Mouse (Mus musculus): ENCODE data around the gene Six1. TPM values are rescaled to one million over a fixed set of nuclear protein-coding genes. Genes with fewer than 3 reads are reported as not detected.

Six1 gene
- polyA plus RNA-seq, 1 experiment: 0.16 TPM

GRCm38 (mm10) chr12:73050305-73050704 lies 3.4 kb downstream of the Six1 start:
- no peak for DNase-seq (ENCODE audit: extremely low spot score in 1 of 2, low spot score in 1 of 2)

GRCm38 (mm10) chr12:73049520-73050225 lies 4.0 kb downstream of the Six1 start:
- DNase-seq (ENCODE audit: extremely low spot score in 1 of 2, low spot score in 1 of 2): no peak

- no peak for DNase-seq (ENCODE audit: extremely low spot score in 1 of 2, low spot score in 1 of 2)
Measured at GRCm38 (mm10) chr12:73048537-73048936, 5.2 kb downstream of the Six1 start.

- no peak for DNase-seq (ENCODE audit: extremely low spot score in 1 of 2, low spot score in 1 of 2)
Measured at GRCm38 (mm10) chr12:73047576-73047975, 6.1 kb downstream of the Six1 start.

GRCm38 (mm10) chr12:73046607-73047180 lies 7.0 kb downstream of the Six1 start:
- no peak for DNase-seq (ENCODE audit: extremely low spot score in 1 of 2, low spot score in 1 of 2)

GRCm38 (mm10) chr12:73045724-73046606 lies 7.7 kb downstream of the Six1 start:
- no peak for DNase-seq (ENCODE audit: extremely low spot score in 1 of 2, low spot score in 1 of 2)

DNA sequence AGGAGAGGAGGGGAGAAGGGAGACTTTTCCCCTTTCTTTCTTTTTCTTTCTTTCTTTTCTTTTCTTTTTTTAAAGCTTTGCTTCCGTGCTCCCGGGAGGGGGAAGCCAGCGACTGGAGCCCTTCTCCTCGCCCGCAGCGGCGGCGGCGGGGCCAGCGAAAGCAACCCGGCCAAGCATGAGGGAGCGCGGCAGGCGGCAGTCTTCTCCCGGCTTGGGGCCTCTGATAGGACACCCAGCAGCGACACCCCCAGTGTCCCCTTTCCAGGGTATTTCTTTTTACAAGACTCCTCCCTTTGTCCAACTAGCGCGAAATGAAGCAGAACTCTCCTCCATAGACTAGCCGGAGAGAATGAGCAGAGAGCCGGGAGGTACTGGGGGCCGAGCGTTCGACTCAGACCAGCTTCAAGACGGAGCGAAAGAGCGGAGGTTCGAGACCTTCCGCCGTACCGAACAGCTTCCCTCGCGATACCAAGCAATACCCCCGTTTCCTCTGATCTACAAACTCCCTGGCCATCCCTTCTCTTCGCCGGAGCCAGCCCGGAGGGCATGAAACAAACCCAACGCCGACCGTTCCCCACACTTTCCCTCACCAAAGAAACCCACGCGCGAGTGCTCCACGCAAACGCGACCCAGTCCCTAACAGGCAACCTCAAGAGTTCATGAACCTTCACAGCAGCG lies 8.5 kb downstream of the Six1 start:
- no peak for DNase-seq (ENCODE audit: extremely low spot score in 1 of 2, low spot score in 1 of 2)

GRCm38 (mm10) chr12:73044221-73045045 lies 9.3 kb downstream of the Six1 start:
- no peak for DNase-seq (ENCODE audit: extremely low spot score in 1 of 2, low spot score in 1 of 2)

GRCm38 (mm10) chr12:73043396-73044167 lies 10.1 kb downstream of the Six1 start:
- no peak for DNase-seq (ENCODE audit: extremely low spot score in 1 of 2, low spot score in 1 of 2)

GRCm38 (mm10) chr12:73042903-73043302 lies 10.8 kb downstream of the Six1 start:
- no peak for DNase-seq (ENCODE audit: extremely low spot score in 1 of 2, low spot score in 1 of 2)

GRCm38 (mm10) chr12:73042406-73042805 lies 11.3 kb downstream of the Six1 start:
- DNase-seq (ENCODE audit: extremely low spot score in 1 of 2, low spot score in 1 of 2): no peak

DNA sequence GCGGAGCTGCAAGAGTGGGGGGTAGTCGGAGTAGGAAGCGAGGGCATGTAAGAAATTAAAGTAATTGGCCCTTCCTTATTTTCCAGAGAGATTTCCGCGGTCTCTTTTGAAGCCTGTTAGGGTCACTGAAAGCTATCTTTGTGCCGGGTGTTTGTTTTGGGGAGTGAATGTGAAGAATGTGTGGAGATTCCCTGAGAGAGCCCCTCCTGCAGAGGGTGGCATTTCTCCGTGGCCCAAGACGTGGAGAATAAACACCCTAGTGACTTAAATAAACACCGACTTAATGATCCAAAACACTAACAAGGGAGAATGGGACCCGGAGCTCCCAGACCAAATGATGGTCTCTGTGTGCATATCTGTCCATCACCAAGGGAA lies 12.4 kb downstream of the Six1 start:
- no peak for DNase-seq (ENCODE audit: extremely low spot score in 1 of 2, low spot score in 1 of 2)

- no peak for DNase-seq (ENCODE audit: extremely low spot score in 1 of 2, low spot score in 1 of 2)
Measured at GRCm38 (mm10) chr12:73040563-73041255, 13.0 kb downstream of the Six1 start.

DNA sequence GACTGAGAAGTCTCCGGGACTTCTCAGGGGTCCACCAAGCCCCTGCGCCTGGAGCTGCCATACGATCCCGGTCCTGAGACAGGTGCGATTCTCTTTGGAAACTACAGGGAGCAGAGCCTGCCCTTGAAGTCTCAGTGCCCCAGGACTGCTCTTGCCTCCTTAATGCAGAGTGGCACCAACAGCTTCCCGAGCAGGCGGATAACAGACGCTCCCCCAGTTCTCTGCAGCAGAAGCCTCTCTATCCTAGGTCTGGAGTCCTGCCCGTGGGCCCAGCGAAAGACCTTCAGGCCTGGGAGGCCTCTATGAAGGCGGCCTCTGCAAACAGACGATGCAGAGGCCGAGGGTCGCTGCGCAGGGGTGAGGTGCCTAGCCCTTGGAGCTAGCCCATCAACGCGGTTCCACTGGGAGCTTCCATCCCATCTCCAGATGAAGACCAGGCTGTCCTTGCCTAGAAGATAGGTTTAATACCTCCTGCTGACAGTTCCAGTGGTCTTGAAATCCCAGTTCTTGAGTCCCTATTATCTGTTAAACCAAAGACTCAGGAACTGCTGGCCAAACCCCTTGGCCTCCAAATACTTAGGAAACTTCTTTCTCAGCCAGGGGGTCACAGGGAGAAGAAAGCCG lies 13.6 kb downstream of the Six1 start:
- no peak for DNase-seq (ENCODE audit: extremely low spot score in 1 of 2, low spot score in 1 of 2)

DNA sequence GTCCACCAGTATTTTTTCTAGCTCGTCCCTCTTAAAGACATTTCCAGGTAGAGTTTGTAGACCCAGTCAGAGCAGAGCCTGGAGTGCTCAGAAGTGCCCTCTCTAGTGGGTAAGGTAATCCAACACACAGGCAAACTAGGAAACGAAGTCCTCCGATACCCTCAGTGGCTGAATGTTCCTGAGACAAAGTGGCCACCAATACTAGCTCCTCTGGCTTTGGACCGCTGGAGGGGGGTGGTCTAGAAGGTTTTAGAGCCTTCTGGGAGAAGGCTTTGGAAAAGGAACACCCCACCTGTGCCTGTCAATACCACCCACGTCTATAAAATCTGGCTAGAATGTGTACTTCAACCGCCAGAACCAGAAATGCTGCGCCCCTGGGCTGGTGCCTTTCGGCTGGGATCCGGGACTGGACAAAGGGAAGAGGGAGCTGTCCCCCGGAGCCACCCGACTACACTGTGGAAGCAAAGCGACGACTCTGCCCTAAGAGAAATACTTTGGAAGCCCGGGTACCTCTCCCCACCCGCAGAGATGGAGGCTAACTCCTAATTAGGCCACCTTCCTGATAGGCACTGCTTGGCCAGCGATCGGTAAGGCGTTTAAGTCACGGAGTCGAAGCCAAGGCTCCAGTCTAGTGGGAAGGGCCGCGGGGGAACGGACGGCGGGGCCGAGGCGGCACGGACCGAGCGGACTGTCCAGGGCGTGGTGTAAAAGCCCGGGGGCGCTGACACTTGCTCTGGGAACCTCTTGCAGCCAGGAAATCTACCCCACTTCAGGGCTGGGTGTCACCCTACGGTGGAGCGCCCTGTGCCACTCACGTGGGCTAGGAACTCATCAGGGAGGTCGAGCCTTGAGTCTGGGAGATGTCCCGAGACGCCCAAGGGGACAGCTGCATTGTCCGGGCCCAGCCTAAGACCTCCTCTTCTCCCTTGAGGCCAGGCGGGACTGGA lies 14.4 kb downstream of the Six1 start:
- no peak for DNase-seq (ENCODE audit: extremely low spot score in 1 of 2, low spot score in 1 of 2)

DNA sequence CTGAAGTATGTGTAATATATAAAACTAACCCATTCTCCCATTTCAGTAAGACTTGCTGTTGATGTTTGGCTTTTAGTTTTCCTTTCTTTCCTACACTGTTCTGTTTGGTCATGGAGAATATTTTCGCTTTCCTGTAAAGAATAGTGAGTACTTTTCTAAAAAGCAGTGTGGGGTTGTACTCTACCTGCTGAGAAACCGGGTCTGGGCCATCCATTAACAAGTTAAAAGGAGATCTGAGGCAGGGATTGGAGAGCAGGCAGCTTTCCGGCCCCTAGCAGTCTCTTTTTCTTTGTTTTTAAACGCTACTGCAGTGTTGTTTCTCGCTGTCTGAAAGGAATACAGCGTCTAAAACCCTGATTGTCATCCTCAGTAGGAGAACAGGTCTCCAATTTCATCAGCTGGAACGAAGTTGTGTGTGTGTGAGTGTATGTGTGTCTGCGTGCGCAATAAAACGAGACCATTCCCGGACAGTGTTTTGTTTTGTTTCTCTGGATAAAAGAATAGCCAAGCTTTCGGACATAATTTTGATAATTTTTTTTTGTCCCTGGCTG lies 15.2 kb downstream of the Six1 start:
- no peak for DNase-seq (ENCODE audit: extremely low spot score in 1 of 2, low spot score in 1 of 2)
